Comparison of ENCODE assay signal across 8 mouse cellular contexts in genomic region chr4:141598894-141599250, GRCm38 (mm10). TPM values are rescaled to one million over a fixed set of nuclear protein-coding genes. Genes with fewer than 3 reads are reported as not detected.
A peak's percentile ranks its signal among the peaks of the same experiment; 100 is the strongest.
DNase-seq lines count a peak whose midpoint lies in the region; ATAC-seq and TF ChIP-seq lines count a peak whose summit lies in the region.

No protein-coding gene starts in this region.

- under 1% methylated on average over 9 of the region's 9 CpGs for WGBS in embryonic facial prominence, embryonic 10.5 days
- 3% methylated on average over 9 of the region's 9 CpGs for WGBS in intestine, embryonic 14.5 days

- no peak for DNase-seq in left cerebral cortex, adult 2 months (ENCODE audit: extremely low spot score in 1 of 2, low spot score in 2 of 2)
- DNase-seq in left cerebral cortex, adult 18-20 months (ENCODE audit: low spot score in 2 of 2), result no peak
- DNase-seq in embryonic facial prominence, embryonic 10.5 days (ENCODE audit: low spot score), result no peak
- DNase-seq in intestine, embryonic 14.5 days (ENCODE audit: low spot score), result no peak
- DNase-seq in urinary bladder, postnatal 4 days (ENCODE audit: low spot score in 2 of 2), result no peak
- no peak for DNase-seq in testis, postnatal 10 days (ENCODE audit: low spot score)
- no peak for DNase-seq in frontal cortex, postnatal 25 days (ENCODE audit: low spot score in 2 of 2)

- peak overlapping the region; percentile 54 for H3ac ChIP-seq in myocyte (ENCODE audit: control insufficient read depth, insufficient read length)

- H3K27ac ChIP-seq in left cerebral cortex, adult 2 months, result no peak overlapping the region
- H3K27ac ChIP-seq in embryonic facial prominence, embryonic 10.5 days (replicated peaks), result peak overlapping the region; percentile 88
- H3K27ac ChIP-seq in intestine, embryonic 14.5 days (ENCODE audit: low read depth), result peak overlapping the region; percentile 96

- peak overlapping the region; percentile 43 for H3K4me3 ChIP-seq in left cerebral cortex, adult 2 months
- H3K4me3 ChIP-seq in embryonic facial prominence, embryonic 10.5 days, result peak overlapping the region; percentile 67
- H3K4me3 ChIP-seq in intestine, embryonic 14.5 days (ENCODE audit: low read depth, low read length), result peak overlapping the region; percentile 81
- peak overlapping the region; percentile 73 for H3K4me3 ChIP-seq in myocyte

- no peaks in the 10 kb centered on the region for H3K9me3 ChIP-seq in embryonic facial prominence, embryonic 10.5 days
- no peaks in the 10 kb centered on the region for H3K9me3 ChIP-seq in intestine, embryonic 14.5 days (ENCODE audit: control insufficient read depth, low read length)

- H3K9ac ChIP-seq in intestine, embryonic 14.5 days (ENCODE audit: low read length), result peak overlapping the region; percentile 92

- peaks cover 26% of the 10 kb centered on the region for H3K36me3 ChIP-seq in embryonic facial prominence, embryonic 10.5 days (replicated peaks)
- peaks cover 18% of the 10 kb centered on the region for H3K36me3 ChIP-seq in intestine, embryonic 14.5 days (ENCODE audit: control insufficient read depth, insufficient read depth, low read length)
- peaks cover 4% of the 10 kb centered on the region for H3K36me3 ChIP-seq in myocyte (ENCODE audit: control insufficient read depth, insufficient read depth)

- peaks cover 13% of the 10 kb centered on the region for H3K79me2 ChIP-seq in myocyte (ENCODE audit: control insufficient read depth, insufficient read depth)

- ATAC-seq in intestine, embryonic 14.5 days (replicated peaks; ENCODE audit: low FRiP score, low TSS enrichment, low read depth), result no peak

- H3K4me2 ChIP-seq in intestine, embryonic 14.5 days (ENCODE audit: low read length), result peak overlapping the region; percentile 63
- H3K4me2 ChIP-seq in myocyte (ENCODE audit: low read depth), result peak overlapping the region; percentile 87

- H3K27me3 ChIP-seq in embryonic facial prominence, embryonic 10.5 days (replicated peaks; ENCODE audit: low read depth, poor library complexity, severe bottlenecking), result peaks cover 28% of the 10 kb centered on the region
- no peaks in the 10 kb centered on the region for H3K27me3 ChIP-seq in intestine, embryonic 14.5 days (replicated peaks; ENCODE audit: control insufficient read depth, insufficient read depth, low read length)
- no peaks in the 10 kb centered on the region for H3K27me3 ChIP-seq in myocyte (ENCODE audit: control insufficient read depth, insufficient read depth, insufficient read length)

- TF ChIP-seq CTCF in left cerebral cortex, adult 2 months (IDR thresholded peaks at IDR 0.05), result no peak

- peaks cover 57% of the 10 kb centered on the region for H3K4me1 ChIP-seq in embryonic facial prominence, embryonic 10.5 days
- H3K4me1 ChIP-seq in intestine, embryonic 14.5 days (replicated peaks; ENCODE audit: control insufficient read depth, insufficient read depth, low read length), result peaks cover 13% of the 10 kb centered on the region

- intact Hi-C loops in left cerebral cortex, adult 2 months (cut with DNase I), result no loop called here

- TF ChIP-seq POLR2A in myocyte (IDR thresholded peaks at IDR 0.05; ENCODE audit: insufficient read length, low read depth), result no peak

TF ChIP-seq in myocyte, 11 proteins besides CTCF, POLR2A, EP300 and RAD21:
- no peak for TF ChIP-seq REST (IDR thresholded peaks at IDR 0.05; ENCODE audit: insufficient read depth, insufficient read length)
- no peak for TF ChIP-seq MYOD1 (IDR thresholded peaks at IDR 0.05; ENCODE audit: control insufficient read depth in 1 of 3, insufficient read length in 2 of 3, low read depth in 2 of 3)
- TF ChIP-seq TCF12 (IDR thresholded peaks at IDR 0.05; ENCODE audit: insufficient read depth, poor library complexity, severe bottlenecking), result no peak
- no peak for TF ChIP-seq POLR2AphosphoS2 (IDR thresholded peaks at IDR 0.05; ENCODE audit: insufficient read length, low read depth)
- TF ChIP-seq MYOG (IDR thresholded peaks at IDR 0.05; ENCODE audit: control insufficient read depth in 1 of 3, insufficient read depth in 1 of 3, insufficient read length in 2 of 3, low read depth in 2 of 3), result no peak
- no peak for TF ChIP-seq TCF3 (IDR thresholded peaks at IDR 0.05; ENCODE audit: insufficient read length, low read depth)
- no peak for TF ChIP-seq MAX (IDR thresholded peaks at IDR 0.05; ENCODE audit: low read depth)
- TF ChIP-seq SRF (IDR thresholded peaks at IDR 0.05; ENCODE audit: control insufficient read depth, insufficient read length, low read depth), result no peak
- no peak for TF ChIP-seq E2F4 (IDR thresholded peaks at IDR 0.05; ENCODE audit: insufficient read depth)
- TF ChIP-seq CEBPB (IDR thresholded peaks at IDR 0.05; ENCODE audit: insufficient read depth, poor library complexity, severe bottlenecking), result no peak
- TF ChIP-seq USF1 (IDR thresholded peaks at IDR 0.05; ENCODE audit: low read depth), result no peak

RNA-seq across cellular contexts. Expression of gene Fblim1, which starts 7.0 kb away (rescaled TPM):
- 1 to 10 TPM in 1 of 2 experiments, under 1 TPM in 1; 0.75 to 1.1 TPM for total RNA-seq in left cerebral cortex, adult 2 months (2021)
- total RNA-seq in left cerebral cortex, adult 18-20 months (2021), result 1 to 10 TPM; 1.4 to 1.6 TPM
- polyA plus RNA-seq in embryonic facial prominence, embryonic 10.5 days (2016; fragmentation: Nextera tagmentation; extraction: Ambion mirVana), result 56.3 and 68.1 TPM in 2 replicates
- polyA plus RNA-seq in intestine, embryonic 14.5 days (2014; fragmentation: Nextera tagmentation; extraction: Ambion mirVana), result 94.6 and 108 TPM in 2 replicates
- 29.5 TPM for polyA plus RNA-seq in myocyte (2012; fragmentation: generic; extraction: Trizol)

RNA-seq across cellular contexts. Expression of gene Tmem82, which starts 19.6 kb away (rescaled TPM):
- 1 to 10 TPM in 1 of 2 experiments, under 1 TPM in 1; 0.30 to 1.1 TPM for total RNA-seq in left cerebral cortex, adult 2 months (2021)
- total RNA-seq in left cerebral cortex, adult 18-20 months (2021), result under 1 TPM; 0.53 to 0.63 TPM
- polyA plus RNA-seq in embryonic facial prominence, embryonic 10.5 days (2016; fragmentation: Nextera tagmentation; extraction: Ambion mirVana), result 1.5 and 2.1 TPM in 2 replicates
- polyA plus RNA-seq in intestine, embryonic 14.5 days (2014; fragmentation: Nextera tagmentation; extraction: Ambion mirVana), result 6.0 and 8.4 TPM in 2 replicates
- 0.02 TPM for polyA plus RNA-seq in myocyte (2012; fragmentation: generic; extraction: Trizol)

RNA-seq across cellular contexts. Expression of gene Slc25a34, which starts 24.7 kb away (rescaled TPM):
- 1 to 10 TPM; 3.2 TPM for total RNA-seq in left cerebral cortex, adult 2 months (2021)
- total RNA-seq in left cerebral cortex, adult 18-20 months (2021), result 1 to 10 TPM; 3.9 to 4.1 TPM
- polyA plus RNA-seq in embryonic facial prominence, embryonic 10.5 days (2016; fragmentation: Nextera tagmentation; extraction: Ambion mirVana), result 0.09 TPM in 1 of 2 replicates, not detected in the other
- polyA plus RNA-seq in intestine, embryonic 14.5 days (2014; fragmentation: Nextera tagmentation; extraction: Ambion mirVana), result 0.17 and 0.26 TPM in 2 replicates
- 0.12 TPM for polyA plus RNA-seq in myocyte (2012; fragmentation: generic; extraction: Trizol)
